Mouse (Mus musculus) telencephalon, adult 2 months (tissue): Measurements from ENCODE around the gene Tbpl1.

Experiments
- DNase-seq: peaks from one replicate; pipeline ENCODE4 v3.0.0-alpha.2; 2011; ENCODE audit warnings: low read depth, low spot score

Gene Tbpl1

DNA sequence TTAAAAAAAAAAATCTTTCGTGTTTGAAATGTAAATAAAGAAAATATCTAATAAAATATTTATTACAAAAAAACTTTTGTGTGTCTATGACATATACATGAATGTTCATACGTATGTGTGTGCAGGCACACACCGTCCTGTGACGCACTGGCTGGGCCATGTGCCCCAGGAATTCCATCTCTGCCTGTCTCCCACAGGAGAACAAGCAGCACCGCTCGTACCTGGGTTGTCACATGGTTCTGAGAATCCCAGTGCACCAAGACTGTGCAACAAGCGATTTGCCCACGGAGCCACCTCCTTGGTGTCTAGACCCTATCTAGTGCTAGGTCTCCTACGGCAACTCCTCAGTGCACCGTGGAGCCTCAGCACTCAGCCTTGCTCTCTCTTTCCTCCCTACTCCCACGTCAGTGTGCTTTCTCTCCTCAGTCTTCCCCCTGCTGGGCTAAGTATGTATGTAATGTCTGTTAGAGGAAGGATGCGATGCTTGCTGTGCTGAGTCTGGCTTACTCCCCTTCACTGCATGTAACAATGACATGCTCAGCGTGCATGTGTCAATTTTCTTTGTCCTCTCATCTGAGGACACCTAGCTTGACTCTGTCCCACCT, 21.5 kb downstream of the Tbpl1 start:
- no peak for DNase-seq

DNA sequence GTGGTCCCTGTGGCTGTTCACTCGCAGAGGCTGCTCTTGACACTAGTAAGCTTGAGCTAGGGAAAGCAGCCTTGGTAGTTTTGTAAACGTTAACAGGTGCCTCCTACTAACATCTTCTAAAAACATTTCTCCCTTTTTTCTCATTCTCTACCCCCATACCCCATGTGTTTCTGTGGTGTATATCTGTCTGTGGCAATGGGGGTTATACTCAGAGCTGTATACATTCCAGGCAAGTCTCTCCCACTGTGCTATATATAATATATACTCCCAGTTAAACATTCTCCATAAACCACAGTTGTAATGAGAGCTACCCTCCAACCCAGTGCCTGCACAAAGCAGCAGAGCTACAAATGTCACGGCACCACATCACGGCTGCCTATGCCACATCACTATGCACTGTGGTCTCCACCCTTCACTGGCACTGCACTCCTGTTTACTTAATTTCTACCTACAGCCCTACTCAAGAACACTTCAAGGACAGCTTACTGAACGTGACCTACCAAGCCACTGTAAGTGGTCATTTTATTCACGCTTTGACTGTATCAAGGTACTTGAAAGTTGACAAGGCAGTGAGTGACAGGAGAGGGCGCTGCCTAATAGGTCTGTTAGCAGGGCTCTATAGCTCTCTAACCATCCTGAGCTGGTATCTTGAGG, 23.4 kb downstream of the Tbpl1 start:
- DNase-seq, result no peak

GRCm38 (mm10) chr10:22703844-22704243, 27.9 kb downstream of the Tbpl1 start:
- DNase-seq, result no peak

DNA sequence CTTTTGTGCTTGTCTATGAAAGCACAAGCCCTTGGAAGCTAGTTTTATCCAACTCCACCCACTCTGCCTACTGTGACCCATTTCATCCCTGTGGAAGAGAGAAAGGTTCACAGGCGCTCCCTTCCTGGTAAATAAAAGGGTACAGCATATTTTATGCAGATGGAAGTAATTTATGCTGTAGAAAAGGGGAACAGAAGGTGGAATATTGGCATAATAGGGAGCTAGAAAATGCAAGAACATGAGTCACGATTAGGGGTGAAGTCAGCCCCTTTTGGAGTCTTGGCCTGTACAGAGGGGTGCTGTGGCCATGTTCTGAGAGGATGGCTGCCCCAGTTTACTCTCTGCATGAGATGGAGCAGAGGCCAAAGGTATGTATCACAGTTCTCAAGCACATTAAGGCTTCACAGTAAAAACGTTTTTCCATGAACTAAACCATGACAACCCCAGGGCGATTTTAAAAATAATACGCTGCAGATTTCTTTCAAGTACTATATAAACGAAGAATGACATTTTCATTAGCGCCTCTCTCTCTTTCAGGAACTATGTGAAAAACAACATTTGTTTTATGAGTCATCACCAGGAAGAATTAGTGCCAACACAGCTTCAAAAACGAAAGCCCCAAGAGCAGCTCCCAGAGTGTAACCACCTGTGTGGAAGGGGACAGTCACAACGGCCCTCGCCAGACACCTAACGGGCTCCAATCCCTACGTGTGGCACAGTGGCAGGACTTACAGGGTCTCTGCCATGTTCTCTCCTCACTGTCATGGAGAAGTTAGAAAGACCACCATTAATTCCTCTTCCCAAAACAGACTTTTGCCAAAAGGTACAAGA, 30.0 kb downstream of the Tbpl1 start:
- peak; percentile 67 for DNase-seq

GRCm38 (mm10) chr10:22700773-22701172, 31.0 kb downstream of the Tbpl1 start:
- no peak for DNase-seq

GRCm38 (mm10) chr10:22699487-22700335, 32.0 kb downstream of the Tbpl1 start:
- no peak for DNase-seq

GRCm38 (mm10) chr10:22698158-22698953, 33.4 kb downstream of the Tbpl1 start:
- no peak for DNase-seq

- DNase-seq, result no peak
These were observed 34.9 kb downstream of the Tbpl1 start for GRCm38 (mm10) chr10:22696864-22697263.

DNA sequence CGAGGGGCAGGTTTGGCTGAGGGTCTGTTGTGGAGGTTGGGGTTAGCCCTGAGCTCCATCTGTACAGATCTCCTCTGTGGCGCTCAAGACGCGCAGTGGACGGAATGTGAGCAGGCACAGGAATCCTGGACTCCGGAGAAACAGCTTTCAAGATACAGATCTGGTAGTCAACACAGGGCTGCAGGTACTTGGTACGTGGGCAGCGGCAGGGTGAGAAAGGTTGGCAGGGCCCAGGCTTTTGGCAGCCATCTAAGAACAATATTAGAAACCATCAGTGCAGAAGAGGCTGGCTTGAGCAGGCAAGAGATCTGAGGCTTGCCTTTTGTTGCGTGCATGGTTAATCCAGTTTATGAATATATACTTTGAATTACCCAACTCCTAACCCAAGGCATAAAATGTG, 35.5 kb downstream of the Tbpl1 start:
- DNase-seq, result no peak

GRCm38 (mm10) chr10:22675848-22676630, 55.7 kb downstream of the Tbpl1 start:
- DNase-seq, result no peak

DNA sequence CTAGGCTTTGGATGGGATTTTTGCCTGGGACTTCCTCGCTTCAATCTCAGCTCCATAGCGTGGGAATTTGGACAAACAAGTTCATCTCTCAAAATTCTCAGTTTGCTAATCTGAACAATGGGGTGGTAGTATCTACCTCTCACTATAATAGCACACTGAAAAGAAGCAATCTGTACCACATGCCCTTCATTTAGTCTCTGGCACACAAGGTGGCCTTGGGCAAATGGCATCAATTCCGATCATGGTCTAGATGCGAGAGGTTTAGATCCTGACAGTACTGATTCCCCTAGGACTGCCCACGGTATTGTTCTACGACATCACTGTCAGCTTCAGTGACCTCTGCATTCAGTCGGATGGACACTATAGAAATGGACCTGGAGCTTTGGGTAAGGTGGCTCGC, 57.6 kb downstream of the Tbpl1 start:
- DNase-seq, result no peak

GRCm38 (mm10) chr10:22668509-22668908, 63.2 kb downstream of the Tbpl1 start:
- DNase-seq, result no peak

GRCm38 (mm10) chr10:22660286-22661000, 71.3 kb downstream of the Tbpl1 start:
- DNase-seq, result no peak

GRCm38 (mm10) chr10:22659386-22659725, 72.4 kb downstream of the Tbpl1 start:
- no peak for DNase-seq

GRCm38 (mm10) chr10:22658534-22659385, 73.0 kb downstream of the Tbpl1 start:
- no peak for DNase-seq
